Mouse (Mus musculus): Measurements from ENCODE around the gene Pecam1. TPM values are rescaled to one million over a fixed set of nuclear protein-coding genes. Genes with fewer than 3 reads are reported as not detected.
"Not testable (repeated sequence)": the region's sequence is repeated elsewhere in the genome, so short reads cannot be mapped to it uniquely, and the experiment has no call there.

The Pecam1 gene
- polyA plus RNA-seq, 1 experiment from 2014 or later = 12.4 TPM

GRCm38 (mm10) chr11:106625577-106625976 is 124.9 kb downstream of the Pecam1 start:
- no peak overlapping the region for H3K4me2 ChIP-seq
- no peaks in the 10 kb centered on the region for H3K4me1 ChIP-seq
- H3K9me3 ChIP-seq (replicated peaks) = no peaks in the 10 kb centered on the region
- WGBS = 55% methylated on average over 3 of the region's 3 CpGs
- H3K9ac ChIP-seq = no peak overlapping the region
- H3K4me3 ChIP-seq = no peak overlapping the region
- H3K27me3 ChIP-seq = no peaks in the 10 kb centered on the region
- no peak overlapping the region for H3K27ac ChIP-seq
- no peak for ATAC-seq
- H3K36me3 ChIP-seq (ENCODE audit: poor library complexity, severe bottlenecking) = no peaks in the 10 kb centered on the region

GRCm38 (mm10) chr11:106623629-106624028 is 126.8 kb downstream of the Pecam1 start:
- Histone ChIP-seq H3K27me3 (no peaks in the 10 kb centered on the region), H3K9ac (no peak overlapping the region), H3K27ac (no peak overlapping the region), H3K4me3 (no peak overlapping the region), H3K4me1 (no peaks in the 10 kb centered on the region), H3K4me2 (no peak overlapping the region), H3K36me3 (ENCODE audit: poor library complexity, severe bottlenecking) (no peaks in the 10 kb centered on the region), H3K9me3 (replicated peaks) (no peaks in the 10 kb centered on the region)
- 81% methylated on average over 2 of the region's 2 CpGs for WGBS
- ATAC-seq = no peak

GRCm38 (mm10) chr11:106622056-106622455 is 128.4 kb downstream of the Pecam1 start:
- no peak overlapping the region for H3K4me3 ChIP-seq
- no peak for ATAC-seq
- WGBS = 78% methylated on average over 8 of the region's 8 CpGs
- H3K9ac ChIP-seq = no peak overlapping the region
- H3K4me2 ChIP-seq = no peak overlapping the region
- no peak overlapping the region for H3K27ac ChIP-seq
- H3K27me3 ChIP-seq = no peaks in the 10 kb centered on the region
- no peaks in the 10 kb centered on the region for H3K4me1 ChIP-seq
- H3K9me3 ChIP-seq (replicated peaks) = no peaks in the 10 kb centered on the region
- no peaks in the 10 kb centered on the region for H3K36me3 ChIP-seq (ENCODE audit: poor library complexity, severe bottlenecking)

GRCm38 (mm10) chr11:106618768-106619167 is 131.7 kb downstream of the Pecam1 start:
- not testable (repeated sequence) for H3K9me3 ChIP-seq (replicated peaks); ATAC-seq; H3K9ac ChIP-seq; H3K36me3 ChIP-seq (ENCODE audit: poor library complexity, severe bottlenecking); H3K4me3 ChIP-seq; H3K4me2 ChIP-seq; H3K27me3 ChIP-seq; H3K27ac ChIP-seq; H3K4me1 ChIP-seq
- 85% methylated on average over 4 of the region's 4 CpGs for WGBS

- Histone ChIP-seq H3K9me3 (replicated peaks) (no peaks in the 10 kb centered on the region), H3K4me3 (no peak overlapping the region), H3K27me3 (no peaks in the 10 kb centered on the region), H3K27ac (no peak overlapping the region), H3K36me3 (ENCODE audit: poor library complexity, severe bottlenecking) (no peaks in the 10 kb centered on the region), H3K4me2 (no peak overlapping the region), H3K9ac (no peak overlapping the region), H3K4me1 (no peaks in the 10 kb centered on the region)
- ATAC-seq = no peak
- 86% methylated on average over 13 of the region's 13 CpGs for WGBS
These were observed 132.4 kb downstream of the Pecam1 start for GRCm38 (mm10) chr11:106617821-106618580.

- 80% methylated on average over 4 of the region's 4 CpGs for WGBS
- Histone ChIP-seq H3K36me3 (ENCODE audit: poor library complexity, severe bottlenecking) (no peaks in the 10 kb centered on the region), H3K4me1 (peaks cover 12% of the 10 kb centered on the region), H3K9me3 (replicated peaks) (no peaks in the 10 kb centered on the region), H3K9ac (no peak overlapping the region), H3K27ac (no peak overlapping the region), H3K27me3 (0 out of 2 replicates have a peak, but pooled peaks cover 8% of the 10 kb centered on the region), H3K4me2 (no peak overlapping the region), H3K4me3 (no peak overlapping the region)
- ATAC-seq = no peak
These were observed 134.9 kb downstream of the Pecam1 start for GRCm38 (mm10) chr11:106615561-106615960.

GRCm38 (mm10) chr11:106614339-106614645 is 136.1 kb downstream of the Pecam1 start:
- Histone ChIP-seq H3K4me2 (no peak overlapping the region), H3K27me3 (0 out of 2 replicates have a peak, but pooled peaks cover 8% of the 10 kb centered on the region), H3K4me1 (peaks cover 12% of the 10 kb centered on the region), H3K36me3 (ENCODE audit: poor library complexity, severe bottlenecking) (no peaks in the 10 kb centered on the region), H3K9me3 (replicated peaks) (no peaks in the 10 kb centered on the region), H3K9ac (no peak overlapping the region), H3K27ac (no peak overlapping the region), H3K4me3 (no peak overlapping the region)
- WGBS = 88% methylated on average over 4 of the region's 4 CpGs
- no peak for ATAC-seq

GRCm38 (mm10) chr11:106613638-106614338 is 136.6 kb downstream of the Pecam1 start:
- no peak overlapping the region for H3K27ac ChIP-seq
- peak; percentile 5; the same call in 1 of the 2 replicates for ATAC-seq
- no peaks in the 10 kb centered on the region for H3K36me3 ChIP-seq (ENCODE audit: poor library complexity, severe bottlenecking)
- 0 out of 2 replicates have a peak, but pooled peaks cover 8% of the 10 kb centered on the region for H3K27me3 ChIP-seq
- no peaks in the 10 kb centered on the region for H3K9me3 ChIP-seq (replicated peaks)
- peak overlapping the region; percentile 88 for H3K4me3 ChIP-seq
- WGBS = 57% methylated on average over 15 of the region's 15 CpGs
- H3K9ac ChIP-seq = 0 out of 2 replicates have a peak overlapping the region, but pooled peaks have one; percentile 87
- H3K4me1 ChIP-seq = peaks cover 12% of the 10 kb centered on the region
- peak overlapping the region; percentile 84 for H3K4me2 ChIP-seq

GRCm38 (mm10) chr11:106612961-106613637 is 137.3 kb downstream of the Pecam1 start, which contains the start of gene Tex2:
TSS of gene Tex2 (minus strand) at chr11:106613423.
- H3K27ac ChIP-seq = peak within 1 kb of the TSS; percentile 48; the same call in 1 of the 2 replicates
- no peaks in the 10 kb centered on the region for H3K9me3 ChIP-seq (replicated peaks)
- H3K4me3 ChIP-seq = peak within 1 kb of the TSS; percentile 88
- peaks cover 12% of the 10 kb centered on the region for H3K4me1 ChIP-seq
- ATAC-seq = peak; percentile 97
- no peaks in the 10 kb centered on the region for H3K36me3 ChIP-seq (ENCODE audit: poor library complexity, severe bottlenecking)
- 0 out of 2 replicates have a peak, but pooled peaks cover 8% of the 10 kb centered on the region for H3K27me3 ChIP-seq
- peak within 1 kb of the TSS; percentile 84 for H3K4me2 ChIP-seq
- H3K9ac ChIP-seq = peak within 1 kb of the TSS; percentile 87
- under 1% methylated on average over 44 of the region's 45 CpGs for WGBS

GRCm38 (mm10) chr11:106612209-106612960 is 138.0 kb downstream of the Pecam1 start:
- Histone ChIP-seq H3K4me1 (peaks cover 12% of the 10 kb centered on the region), H3K27me3 (0 out of 2 replicates have a peak, but pooled peaks cover 8% of the 10 kb centered on the region), H3K36me3 (ENCODE audit: poor library complexity, severe bottlenecking) (no peaks in the 10 kb centered on the region), H3K27ac (peak overlapping the region; percentile 20; the same call in 1 of the 2 replicates), H3K9me3 (replicated peaks) (no peaks in the 10 kb centered on the region), H3K4me3 (peak overlapping the region; percentile 88), H3K9ac (peak overlapping the region; percentile 87), H3K4me2 (peak overlapping the region; percentile 84)
- WGBS = under 1% methylated on average over 62 of the region's 67 CpGs
- peak; percentile 89; the same call in 1 of the 2 replicates for ATAC-seq

- Histone ChIP-seq H3K36me3 (ENCODE audit: poor library complexity, severe bottlenecking) (no peaks in the 10 kb centered on the region), H3K4me2 (no peak overlapping the region), H3K27me3 (0 out of 2 replicates have a peak, but pooled peaks cover 8% of the 10 kb centered on the region), H3K4me3 (no peak overlapping the region), H3K4me1 (peaks cover 22% of the 10 kb centered on the region), H3K27ac (no peak overlapping the region), H3K9ac (no peak overlapping the region), H3K9me3 (replicated peaks) (0 out of 2 replicates have a peak, but pooled peaks cover under 1% of the 10 kb centered on the region)
- WGBS = 73% methylated on average over 8 of the region's 8 CpGs
- no peak for ATAC-seq
These were observed 140.7 kb downstream of the Pecam1 start for GRCm38 (mm10) chr11:106609731-106610130.

Data from forebrain, embryonic 13.5 days (tissue).